In the genomic region with DNA sequence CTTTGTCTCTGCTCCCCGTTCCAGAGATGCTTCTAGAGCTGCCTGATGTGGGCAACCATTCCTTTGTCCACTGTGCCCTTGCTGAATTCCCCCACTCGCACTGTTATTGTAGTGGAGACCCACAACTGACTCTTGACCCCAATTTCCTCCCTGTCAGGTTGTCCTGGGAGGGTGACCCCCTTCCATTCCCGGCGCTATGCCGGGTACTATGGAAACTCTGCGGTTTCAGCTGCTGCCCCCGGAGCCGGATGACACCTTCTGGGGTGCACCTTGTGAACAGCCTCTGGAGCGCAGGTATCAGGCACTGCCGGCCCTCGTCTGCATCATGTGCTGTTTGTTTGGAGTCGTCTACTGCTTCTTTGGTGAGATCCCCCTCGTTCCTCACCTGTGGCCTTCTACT, we compare ENCODE assay signal across 10 mouse cellular contexts. TPM values are rescaled to one million over a fixed set of nuclear protein-coding genes. Genes with fewer than 3 reads are reported as not detected.
A peak's percentile ranks its signal among the peaks of the same experiment; 100 is the strongest.
DNase-seq lines count a peak whose midpoint lies in the region; ATAC-seq and TF ChIP-seq lines count a peak whose summit lies in the region.
"Had no signal": no experiment of that assay in that cellular context is flagged by ENCODE, and none has a peak within 500 bp of the region (broad histone marks: within the 10 kb centered on the region; RNA-seq: fewer than 3 reads in every experiment).

No protein-coding gene starts in this region.

- peak; percentile 13 for DNase-seq in CD4-positive, CD25-positive, alpha-beta regulatory T cell, adult 2 months (ENCODE audit: low read depth, low spot score)
- no peak for DNase-seq in left cerebral cortex, adult 2 months (ENCODE audit: extremely low spot score in 1 of 2, low spot score in 2 of 2)
- no peak for DNase-seq in left cerebral cortex, postnatal 36 days (ENCODE audit: low spot score in 2 of 2)
- no peak for DNase-seq in thymus, postnatal 36 days
- no peak for DNase-seq in ovary, postnatal 36 days (ENCODE audit: low spot score)

- intact Hi-C loops in left cerebral cortex, adult 2 months (cut with DNase I), result loop anchor here (1.0 kb wide), 1 partner anchor 25 kb away; no protein-coding TSS in a partner anchor
- intact Hi-C loops in left cerebral cortex, postnatal 36 days (cut with DNase I), result no loop called here

- 22% methylated on average over 13 of the region's 13 CpGs for WGBS in intestine, postnatal 0 days
- 14% methylated on average over 13 of the region's 13 CpGs for WGBS in neural tube, embryonic 15.5 days

- peak overlapping the region; percentile 98 for H3K27ac ChIP-seq in left cerebral cortex, adult 2 months
- no peak overlapping the region for H3K27ac ChIP-seq in intestine, postnatal 0 days (ENCODE audit: low read depth, low read length)
- H3K27ac ChIP-seq in neural tube, embryonic 15.5 days (replicated peaks), result peak overlapping the region; percentile 86

- no peak for TF ChIP-seq CTCF in left cerebral cortex, adult 2 months (IDR thresholded peaks at IDR 0.05)
- no peak for TF ChIP-seq CTCF in intestine, postnatal 0 days (IDR thresholded peaks at IDR 0.05; ENCODE audit: low read depth)

- peak overlapping the region; percentile 97; the same call in 1 of the 2 replicates for H3K4me2 ChIP-seq in intestine, postnatal 0 days (replicated peaks; ENCODE audit: low read depth)
- H3K4me2 ChIP-seq in neural tube, embryonic 15.5 days, result peak overlapping the region; percentile 91

- no peak for ATAC-seq in CD4-positive, CD25-positive, alpha-beta regulatory T cell, adult 4 months
- no peak for ATAC-seq in intestine, postnatal 0 days
- ATAC-seq in neural tube, embryonic 15.5 days (ENCODE audit: low FRiP score), result no peak

- H3K4me3 ChIP-seq in left cerebral cortex, adult 2 months, result peak overlapping the region; percentile 87
- peak overlapping the region; percentile 74 for H3K4me3 ChIP-seq in intestine, postnatal 0 days (ENCODE audit: low read depth, low read length)
- H3K4me3 ChIP-seq in neural tube, embryonic 15.5 days (replicated peaks), result peak overlapping the region; percentile 61

- H3K4me1 ChIP-seq in intestine, postnatal 0 days (replicated peaks; ENCODE audit: control insufficient read depth, insufficient read depth, low read length), result no peaks in the 10 kb centered on the region
- peaks cover 52% of the 10 kb centered on the region for H3K4me1 ChIP-seq in neural tube, embryonic 15.5 days

- no peak overlapping the region for H3K9ac ChIP-seq in intestine, postnatal 0 days (ENCODE audit: low read depth, low read length)
- H3K9ac ChIP-seq in neural tube, embryonic 15.5 days (replicated peaks), result peak overlapping the region; percentile 64

- H3K9me3 ChIP-seq in intestine, postnatal 0 days (ENCODE audit: control insufficient read depth), result no peaks in the 10 kb centered on the region
- no peaks in the 10 kb centered on the region for H3K9me3 ChIP-seq in neural tube, embryonic 15.5 days (replicated peaks)

- peaks cover 17% of the 10 kb centered on the region; the same call in 1 of the 2 replicates for H3K36me3 ChIP-seq in intestine, postnatal 0 days (ENCODE audit: control insufficient read depth, insufficient read depth)
- H3K36me3 ChIP-seq in neural tube, embryonic 15.5 days, result peaks cover 39% of the 10 kb centered on the region

- peaks cover 15% of the 10 kb centered on the region; the same call in 1 of the 2 replicates for H3K27me3 ChIP-seq in intestine, postnatal 0 days (replicated peaks; ENCODE audit: control insufficient read depth, insufficient read depth, low read length)
- peaks cover 32% of the 10 kb centered on the region for H3K27me3 ChIP-seq in neural tube, embryonic 15.5 days (replicated peaks)

RNA-seq across cellular contexts. Expression of a gene that starts 0.7 kb away (rescaled TPM):
- polyA plus RNA-seq in CD4-positive, CD25-positive, alpha-beta regulatory T cell, adult 4 months (2017; shearing (Covaris generic)), result not detected
- 100 to 1,000 TPM; 110 to 112 TPM for total RNA-seq in left cerebral cortex, adult 2 months (2021)
- total RNA-seq in left cerebral cortex, postnatal 36 days (2021), result 100 to 1,000 TPM in 1 of 2 experiments, 10 to 100 TPM in 1; 94.2 to 105 TPM
- 1.3 and 1.6 TPM in 2 replicates for polyA plus RNA-seq in intestine, postnatal 0 days (2015; fragmentation: Nextera tagmentation; extraction: Ambion mirVana)
- polyA plus RNA-seq in neural tube, embryonic 15.5 days (2015; fragmentation: Nextera tagmentation; extraction: Ambion mirVana), result 40.2 and 50.7 TPM in 2 replicates
- total RNA-seq: granulocyte monocyte progenitor cell, adult 5-6 weeks; megakaryocyte-erythroid progenitor cell, adult 5-6 weeks had no signal

RNA-seq across cellular contexts. Expression of a gene that starts 0.9 kb away (rescaled TPM):
- 1 to 10 TPM; 5.2 to 5.6 TPM for polyA plus RNA-seq in CD4-positive, CD25-positive, alpha-beta regulatory T cell, adult 4 months (2017; shearing (Covaris generic))
- 10 to 100 TPM; 80.5 to 87.3 TPM for total RNA-seq in left cerebral cortex, adult 2 months (2021)
- 10 to 100 TPM; 75.3 to 86.3 TPM for total RNA-seq in left cerebral cortex, postnatal 36 days (2021)
- polyA plus RNA-seq in intestine, postnatal 0 days (2015; fragmentation: Nextera tagmentation; extraction: Ambion mirVana), result 21.8 and 22.3 TPM in 2 replicates
- 48.3 and 51.7 TPM in 2 replicates for polyA plus RNA-seq in neural tube, embryonic 15.5 days (2015; fragmentation: Nextera tagmentation; extraction: Ambion mirVana)

RNA-seq across cellular contexts. Expression of a gene that starts 26.2 kb away (rescaled TPM):
- not detected for polyA plus RNA-seq in CD4-positive, CD25-positive, alpha-beta regulatory T cell, adult 4 months (2017; shearing (Covaris generic))
- 10 to 100 TPM; 29.3 to 29.8 TPM for total RNA-seq in left cerebral cortex, adult 2 months (2021)
- total RNA-seq in left cerebral cortex, postnatal 36 days (2021), result 10 to 100 TPM; 25.4 to 33.2 TPM
- polyA plus RNA-seq in intestine, postnatal 0 days (2015; fragmentation: Nextera tagmentation; extraction: Ambion mirVana), result 17.1 and 17.6 TPM in 2 replicates
- 33.1 and 37.6 TPM in 2 replicates for polyA plus RNA-seq in neural tube, embryonic 15.5 days (2015; fragmentation: Nextera tagmentation; extraction: Ambion mirVana)
- total RNA-seq: granulocyte monocyte progenitor cell, adult 5-6 weeks had no signal

RNA-seq across cellular contexts. Expression of a gene that starts 26.8 kb away (rescaled TPM):
- not detected for polyA plus RNA-seq in CD4-positive, CD25-positive, alpha-beta regulatory T cell, adult 4 months (2017; shearing (Covaris generic))
- 10 to 100 TPM; 24.8 to 30.1 TPM for total RNA-seq in left cerebral cortex, adult 2 months (2021)
- total RNA-seq in left cerebral cortex, postnatal 36 days (2021), result 10 to 100 TPM; 18.6 to 30.8 TPM
- 3.2 and 3.3 TPM in 2 replicates for polyA plus RNA-seq in intestine, postnatal 0 days (2015; fragmentation: Nextera tagmentation; extraction: Ambion mirVana)
- polyA plus RNA-seq in neural tube, embryonic 15.5 days (2015; fragmentation: Nextera tagmentation; extraction: Ambion mirVana), result 18.1 and 23.5 TPM in 2 replicates
- total RNA-seq: granulocyte monocyte progenitor cell, adult 5-6 weeks had no signal

RNA-seq across cellular contexts. Expression of a gene that starts 29.8 kb away (rescaled TPM):
- not detected for polyA plus RNA-seq in CD4-positive, CD25-positive, alpha-beta regulatory T cell, adult 4 months (2017; shearing (Covaris generic))
- 10 to 100 TPM in 1 of 2 experiments, 1 to 10 TPM in 1; 8.7 to 13.2 TPM for total RNA-seq in left cerebral cortex, adult 2 months (2021)
- total RNA-seq in left cerebral cortex, postnatal 36 days (2021), result 10 to 100 TPM; 13.2 to 15.7 TPM
- polyA plus RNA-seq in intestine, postnatal 0 days (2015; fragmentation: Nextera tagmentation; extraction: Ambion mirVana), result 0.97 and 1.2 TPM in 2 replicates
- polyA plus RNA-seq in neural tube, embryonic 15.5 days (2015; fragmentation: Nextera tagmentation; extraction: Ambion mirVana), result 22.9 and 31.6 TPM in 2 replicates
- total RNA-seq: granulocyte monocyte progenitor cell, adult 5-6 weeks; megakaryocyte-erythroid progenitor cell, adult 5-6 weeks had no signal

Comparison
In these comparisons a context has a peak if more than half of its experiments do, and no peak if none do; other contexts are left out.
1. RNA of a gene that starts 0.7 kb away (polyA plus RNA-seq): 40.2 to 50.7 TPM in neural tube, embryonic 15.5 days; 1.3 to 1.6 TPM in intestine, postnatal 0 days and not detected in CD4-positive, CD25-positive, alpha-beta regulatory T cell, adult 4 months; every median in the first group is over 10 times any median in the second.
2. RNA of a gene that starts 26.2 kb away (polyA plus RNA-seq): 33.1 to 37.6 TPM in neural tube, embryonic 15.5 days and 17.1 to 17.6 TPM in intestine, postnatal 0 days; not detected in CD4-positive, CD25-positive, alpha-beta regulatory T cell, adult 4 months; every median in the first group is over 10 times any median in the second.
3. Peak in every context shown above with its lines, with median percentiles within 50 percentile points of each other: H3K4me3 ChIP-seq.